Mouse (Mus musculus) urinary bladder, postnatal 25 days (tissue): Measurements from ENCODE around the gene Arxes2.

Experiments used
- DNase-seq: peaks from one replicate; pipeline ENCODE4 v3.0.0; 2022; ENCODE audit warnings: low spot score

The Arxes2 gene

DNA sequence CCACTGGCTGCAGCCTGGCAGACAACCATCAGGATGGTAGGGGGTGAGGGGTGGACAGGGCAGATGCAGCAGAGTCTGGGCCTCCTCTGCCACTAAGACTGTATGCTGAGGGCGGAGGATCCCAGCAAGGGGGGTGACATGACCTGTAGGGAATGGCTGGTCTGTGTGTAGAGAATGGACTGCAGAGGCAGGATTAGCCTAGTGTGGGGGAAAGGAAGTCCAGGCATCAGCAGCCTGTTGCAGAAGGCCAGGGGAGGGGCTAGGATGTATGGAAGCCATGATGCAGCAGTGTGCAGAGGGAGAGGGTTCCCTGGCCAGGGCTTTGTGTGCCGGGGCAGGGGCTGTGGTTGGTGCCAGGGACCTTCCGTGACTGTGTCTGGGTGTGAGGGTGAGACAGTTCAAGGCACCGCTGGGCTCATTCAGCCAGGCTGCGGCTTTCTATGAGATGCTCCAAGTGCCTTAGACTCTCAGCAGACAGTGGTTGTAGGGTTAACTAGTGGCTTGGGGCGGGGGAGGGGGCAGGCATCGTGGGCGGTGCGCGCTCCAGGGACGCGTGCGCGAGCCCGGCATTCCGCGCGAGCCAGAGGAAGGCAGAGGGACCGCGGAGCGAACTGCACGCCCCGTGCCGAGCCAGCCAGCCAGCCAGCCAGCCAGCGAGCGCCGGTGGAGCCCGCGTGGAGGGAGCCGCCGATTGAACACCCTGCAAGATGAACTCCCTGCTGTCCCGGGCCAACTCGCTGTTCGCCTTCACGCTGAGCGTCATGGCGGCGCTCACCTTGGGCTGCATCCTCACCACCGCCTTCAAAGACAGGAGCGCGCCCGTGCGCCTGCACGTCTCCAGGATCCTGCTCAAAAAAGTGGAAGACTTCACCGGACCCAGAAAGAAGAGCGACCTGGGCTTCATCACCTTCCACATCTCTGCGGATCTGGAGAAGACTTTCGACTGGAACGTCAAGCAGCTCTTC, 39.5 kb downstream of the Arxes2 start, which contains the start of gene Arxes1:
Arxes1 (plus strand) TSS at position 569 of the 965 bp plus-strand sequence.
- peak; percentile 5 for DNase-seq

- DNase-seq, result no peak
Observed at GRCm38 (mm10) chrX:136043726-136044125, 50.1 kb downstream of the Arxes2 start.
